Mouse (Mus musculus): Measurements from ENCODE around the gene Ebf3. TPM values are rescaled to one million over a fixed set of nuclear protein-coding genes. Genes with fewer than 3 reads are reported as not detected.

Ebf3 gene
- total and polyA plus RNA-seq, 2 experiments from 2014 or later = 0.67 to 14.0 TPM

- no peaks in the 10 kb centered on the region for H3K36me3 ChIP-seq (ENCODE audit: insufficient read depth)
- H3K27me3 ChIP-seq (ENCODE audit: insufficient read depth, low read length) = peaks cover 23% of the 10 kb centered on the region
- H3K4me1 ChIP-seq (ENCODE audit: insufficient read depth) = no peaks in the 10 kb centered on the region
- no peak overlapping the region for H3K9ac ChIP-seq
- 58% methylated on average over 4 of the region's 4 CpGs for WGBS
- TF ChIP-seq CTCF (IDR thresholded peaks at IDR 0.05; ENCODE audit: low read depth) = no peak
- H3K4me2 ChIP-seq (ENCODE audit: low read depth) = no peak overlapping the region
- no peak for ATAC-seq
- H3K4me3 ChIP-seq (ENCODE audit: low read depth, low read length) = no peak overlapping the region
- DNase-seq = no peak
- no peaks in the 10 kb centered on the region for H3K9me3 ChIP-seq (ENCODE audit: low read length)
- no peak overlapping the region for H3K27ac ChIP-seq (ENCODE audit: low read depth, low read length)
These were observed 93.8 kb downstream of the Ebf3 start for GRCm38 (mm10) chr7:137220436-137220835.

DNA sequence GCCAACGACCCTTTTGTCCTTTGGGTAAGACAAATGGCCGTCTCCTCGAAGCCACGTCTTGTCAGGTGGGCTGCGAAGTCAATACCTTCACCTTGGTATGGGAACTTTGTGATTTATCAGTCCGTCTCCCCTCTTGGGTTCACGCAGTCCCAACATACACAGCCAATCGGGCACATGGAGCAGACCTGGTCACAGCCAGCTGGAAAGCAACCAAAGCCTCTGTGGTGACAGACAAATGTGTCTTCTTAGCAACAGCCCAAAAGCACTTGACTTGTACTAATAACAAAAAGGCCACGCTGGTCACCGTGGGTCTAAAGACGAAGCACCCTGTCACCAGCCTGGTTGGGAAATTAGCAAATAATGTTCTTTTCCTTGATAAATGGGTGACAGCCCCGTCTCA is 95.5 kb downstream of the Ebf3 start:
- Histone ChIP-seq H3K4me3 (ENCODE audit: low read depth, low read length) (no peak overlapping the region), H3K27me3 (ENCODE audit: insufficient read depth, low read length) (peaks cover 22% of the 10 kb centered on the region), H3K4me1 (ENCODE audit: insufficient read depth) (no peaks in the 10 kb centered on the region), H3K9ac (no peak overlapping the region), H3K4me2 (ENCODE audit: low read depth) (no peak overlapping the region), H3K36me3 (ENCODE audit: insufficient read depth) (no peaks in the 10 kb centered on the region), H3K27ac (ENCODE audit: low read depth, low read length) (no peak overlapping the region), H3K9me3 (ENCODE audit: low read length) (no peaks in the 10 kb centered on the region)
- DNase-seq (no peak), ATAC-seq (no peak)
- TF ChIP-seq CTCF (IDR thresholded peaks at IDR 0.05; ENCODE audit: low read depth) = no peak
- WGBS = 90% methylated on average over 12 of the region's 12 CpGs

DNA sequence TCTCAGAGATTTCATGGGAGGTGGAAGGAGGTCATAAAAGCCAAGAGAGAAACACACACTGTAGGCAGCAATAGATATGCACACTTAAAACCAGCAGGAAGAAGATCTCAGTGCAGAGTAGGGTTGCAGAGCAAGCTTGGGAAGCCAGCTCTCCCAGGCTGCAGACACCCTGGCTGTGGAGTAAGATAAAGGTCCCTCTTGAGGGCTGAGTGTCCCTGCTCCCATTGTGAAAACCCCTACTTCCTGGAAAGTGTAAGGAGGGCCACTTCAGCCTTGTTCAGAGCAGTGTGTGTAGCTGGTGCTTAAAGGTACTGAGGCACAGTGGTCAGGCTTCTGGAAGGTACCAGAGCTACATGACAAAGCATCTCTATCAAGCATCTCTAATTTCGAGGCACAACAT is 100.8 kb downstream of the Ebf3 start:
- H3K27ac ChIP-seq (ENCODE audit: low read depth, low read length) = no peak overlapping the region
- H3K4me2 ChIP-seq (ENCODE audit: low read depth) = no peak overlapping the region
- ATAC-seq (no peak), DNase-seq (no peak)
- H3K36me3 ChIP-seq (ENCODE audit: insufficient read depth) = no peaks in the 10 kb centered on the region
- H3K27me3 ChIP-seq (ENCODE audit: insufficient read depth, low read length) = peaks cover 45% of the 10 kb centered on the region
- H3K4me1 ChIP-seq (ENCODE audit: insufficient read depth) = no peaks in the 10 kb centered on the region
- no peak for TF ChIP-seq CTCF (IDR thresholded peaks at IDR 0.05; ENCODE audit: low read depth)
- WGBS = 74% methylated on average over 1 of the region's 1 CpGs
- no peak overlapping the region for H3K9ac ChIP-seq
- H3K4me3 ChIP-seq (ENCODE audit: low read depth, low read length) = no peak overlapping the region
- no peaks in the 10 kb centered on the region for H3K9me3 ChIP-seq (ENCODE audit: low read length)

DNA sequence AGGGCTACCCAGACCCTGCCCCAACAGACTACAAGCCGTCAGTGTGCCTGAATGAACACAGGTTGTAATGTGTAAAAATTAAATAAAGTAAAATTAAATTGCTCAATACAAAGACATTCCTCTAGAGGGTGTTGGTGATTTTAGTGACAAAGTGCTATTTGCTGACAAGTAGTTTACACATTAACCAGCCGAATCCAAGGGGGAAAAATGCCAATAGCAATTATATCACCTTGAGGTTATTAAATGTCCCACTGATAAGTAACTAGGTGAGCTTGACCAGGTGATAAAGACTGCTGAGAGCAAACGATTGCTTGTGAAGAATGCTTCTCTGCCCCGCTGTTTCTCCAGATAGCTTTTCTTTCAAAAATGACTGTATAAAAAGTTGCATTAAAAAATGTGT is 102.9 kb downstream of the Ebf3 start:
- DNase-seq (no peak), ATAC-seq (no peak)
- no peaks in the 10 kb centered on the region for H3K9me3 ChIP-seq (ENCODE audit: low read length)
- H3K4me2 ChIP-seq (ENCODE audit: low read depth) = no peak overlapping the region
- WGBS = 66% methylated on average over 4 of the region's 4 CpGs
- H3K27ac ChIP-seq (ENCODE audit: low read depth, low read length) = no peak overlapping the region
- no peak overlapping the region for H3K9ac ChIP-seq
- no peak overlapping the region for H3K4me3 ChIP-seq (ENCODE audit: low read depth, low read length)
- no peaks in the 10 kb centered on the region for H3K36me3 ChIP-seq (ENCODE audit: insufficient read depth)
- H3K27me3 ChIP-seq (ENCODE audit: insufficient read depth, low read length) = peaks cover 59% of the 10 kb centered on the region
- peak; percentile 25; the same call in 1 of the 2 replicates for TF ChIP-seq CTCF (IDR thresholded peaks at IDR 0.05; ENCODE audit: low read depth)
- H3K4me1 ChIP-seq (ENCODE audit: insufficient read depth) = no peaks in the 10 kb centered on the region

GRCm38 (mm10) chr7:137209688-137210345 is 104.4 kb downstream of the Ebf3 start:
- TF ChIP-seq CTCF (IDR thresholded peaks at IDR 0.05; ENCODE audit: low read depth) = no peak
- no peak overlapping the region for H3K4me2 ChIP-seq (ENCODE audit: low read depth)
- no peaks in the 10 kb centered on the region for H3K36me3 ChIP-seq (ENCODE audit: insufficient read depth)
- no peak overlapping the region for H3K9ac ChIP-seq
- DNase-seq (no peak), ATAC-seq (no peak)
- H3K4me1 ChIP-seq (ENCODE audit: insufficient read depth) = no peaks in the 10 kb centered on the region
- H3K4me3 ChIP-seq (ENCODE audit: low read depth, low read length) = no peak overlapping the region
- H3K27me3 ChIP-seq (ENCODE audit: insufficient read depth, low read length) = peaks cover 66% of the 10 kb centered on the region
- no peaks in the 10 kb centered on the region for H3K9me3 ChIP-seq (ENCODE audit: low read length)
- H3K27ac ChIP-seq (ENCODE audit: low read depth, low read length) = no peak overlapping the region
- WGBS = 34% methylated on average over 15 of the region's 15 CpGs

GRCm38 (mm10) chr7:137208556-137208955 is 105.7 kb downstream of the Ebf3 start:
- H3K4me1 ChIP-seq (ENCODE audit: insufficient read depth) = no peaks in the 10 kb centered on the region
- no peaks in the 10 kb centered on the region for H3K9me3 ChIP-seq (ENCODE audit: low read length)
- no peak for ATAC-seq
- no peak overlapping the region for H3K9ac ChIP-seq
- no peak overlapping the region for H3K4me3 ChIP-seq (ENCODE audit: low read depth, low read length)
- WGBS = 83% methylated on average over 5 of the region's 5 CpGs
- no peak for DNase-seq
- no peak for TF ChIP-seq CTCF (IDR thresholded peaks at IDR 0.05; ENCODE audit: low read depth)
- H3K4me2 ChIP-seq (ENCODE audit: low read depth) = no peak overlapping the region
- peaks cover 75% of the 10 kb centered on the region for H3K27me3 ChIP-seq (ENCODE audit: insufficient read depth, low read length)
- H3K27ac ChIP-seq (ENCODE audit: low read depth, low read length) = no peak overlapping the region
- no peaks in the 10 kb centered on the region for H3K36me3 ChIP-seq (ENCODE audit: insufficient read depth)

GRCm38 (mm10) chr7:137206770-137207285 is 107.4 kb downstream of the Ebf3 start:
- no peaks in the 10 kb centered on the region for H3K4me1 ChIP-seq (ENCODE audit: insufficient read depth)
- ATAC-seq (no peak), DNase-seq (no peak)
- H3K27me3 ChIP-seq (ENCODE audit: insufficient read depth, low read length) = peaks cover 72% of the 10 kb centered on the region
- WGBS = 28% methylated on average over 21 of the region's 21 CpGs
- no peak for TF ChIP-seq CTCF (IDR thresholded peaks at IDR 0.05; ENCODE audit: low read depth)
- H3K4me3 ChIP-seq (ENCODE audit: low read depth, low read length) = no peak overlapping the region
- H3K9me3 ChIP-seq (ENCODE audit: low read length) = no peaks in the 10 kb centered on the region
- H3K27ac ChIP-seq (ENCODE audit: low read depth, low read length) = no peak overlapping the region
- H3K9ac ChIP-seq = no peak overlapping the region
- no peak overlapping the region; the same call in 1 of the 2 replicates for H3K4me2 ChIP-seq (ENCODE audit: low read depth)
- no peaks in the 10 kb centered on the region for H3K36me3 ChIP-seq (ENCODE audit: insufficient read depth)

Data from forebrain, postnatal 0 days (tissue).